Mouse (Mus musculus) hindbrain, postnatal 0 days (tissue): ENCODE results near the gene Pif1. TPM values are rescaled to one million over a fixed set of nuclear protein-coding genes. Genes with fewer than 3 reads are reported as not detected.
A peak's percentile ranks its signal among the peaks of the same experiment; 100 is the strongest.

Experiments
- ATAC-seq: fragments of 200-750 bp; cut with Nextera tagmentation; 2 replicates; pipeline ENCODE4 v1.8.0; 2017; ENCODE audit warnings: mild to moderate bottlenecking, moderate TSS enrichment, moderate library complexity
- DNase-seq: peaks from one replicate; pipeline ENCODE4 v3.0.0-alpha.2; 2015; ENCODE audit warnings: low spot score
- H3K27ac ChIP-seq: fragments of 300-500 bp; sonication (generic); 2 replicates; pipeline ENCODE4 v1.5.1; 2014; ENCODE audit warnings: mild to moderate bottlenecking
- H3K27me3 ChIP-seq: fragments of 300-500 bp; sonication (generic); 2 replicates; pipeline ENCODE4 v1.6.1; 2014; ENCODE audit warnings: low read length, mixed read lengths; ENCODE audit not compliant: insufficient read depth
- H3K36me3 ChIP-seq: fragments of 300-500 bp; sonication (generic); 2 replicates; pipeline ENCODE4 v1.6.1; 2014; ENCODE audit warnings: low read length, mixed read lengths; ENCODE audit not compliant: insufficient read depth
- H3K4me1 ChIP-seq: fragments of 300-500 bp; sonication (generic); 2 replicates; pipeline ENCODE4 v1.6.1; 2014; ENCODE audit warnings: antibody characterized with exemption, low read length, mixed read lengths; ENCODE audit not compliant: insufficient read depth
- H3K4me2 ChIP-seq: fragments of 300-500 bp; sonication (generic); 2 replicates; pipeline ENCODE4 v1.6.1; 2014; ENCODE audit warnings: low read depth, mild to moderate bottlenecking, low read length, moderate library complexity, mixed read lengths
- H3K4me3 ChIP-seq: fragments of 300-500 bp; sonication (generic); 2 replicates; pipeline ENCODE4 v1.5.1; 2014; ENCODE audit warnings: low read length
- H3K9ac ChIP-seq: fragments of 300-500 bp; sonication (generic); replicated peaks from 2 replicates; pipeline ENCODE4 v1.6.1; 2014; ENCODE audit warnings: mild to moderate bottlenecking, low read length, moderate library complexity, mixed read lengths
- H3K9me3 ChIP-seq: fragments of 300-500 bp; sonication (generic); 2 replicates; pipeline ENCODE4 v1.6.1; 2016; ENCODE audit warnings: low read length, mixed read lengths
- CTCF ChIP-seq: IDR thresholded peaks from 2 replicates; pipeline ENCODE4 v1.5.1; 2016; ENCODE audit warnings: antibody characterized with exemption, control low read depth, low read depth
- WGBS: fragments of 180-500 bp; shearing (Covaris S2); extraction: QIAGEN DNeasy Blood & Tissue Kit; methylation state at CpG from one replicate; pipeline ENCODE4 v1.1.7; 2014; 5-methylcytosine and 5-hydroxymethylcytosine counted together
- polyA plus RNA-seq: library from polyadenylated mRNA; unstranded; fragments of >200 nt; fragmentation: Nextera tagmentation; extraction: Ambion mirVana; gene quantifications from 2 replicates; pipeline ENCODE4 v1.2.1, GENCODE M21; 2015
- total RNA-seq: library from RNA; depleted of rRNA; stranded (reverse); fragments of >200 nt; gene quantifications from 2 replicates; pipeline ENCODE4 v1.2.3, GENCODE M21; 2014

The Pif1 gene
- total and polyA plus RNA-seq, 2 experiments from 2014 or later = 2.4 to 15.2 TPM

DNA sequence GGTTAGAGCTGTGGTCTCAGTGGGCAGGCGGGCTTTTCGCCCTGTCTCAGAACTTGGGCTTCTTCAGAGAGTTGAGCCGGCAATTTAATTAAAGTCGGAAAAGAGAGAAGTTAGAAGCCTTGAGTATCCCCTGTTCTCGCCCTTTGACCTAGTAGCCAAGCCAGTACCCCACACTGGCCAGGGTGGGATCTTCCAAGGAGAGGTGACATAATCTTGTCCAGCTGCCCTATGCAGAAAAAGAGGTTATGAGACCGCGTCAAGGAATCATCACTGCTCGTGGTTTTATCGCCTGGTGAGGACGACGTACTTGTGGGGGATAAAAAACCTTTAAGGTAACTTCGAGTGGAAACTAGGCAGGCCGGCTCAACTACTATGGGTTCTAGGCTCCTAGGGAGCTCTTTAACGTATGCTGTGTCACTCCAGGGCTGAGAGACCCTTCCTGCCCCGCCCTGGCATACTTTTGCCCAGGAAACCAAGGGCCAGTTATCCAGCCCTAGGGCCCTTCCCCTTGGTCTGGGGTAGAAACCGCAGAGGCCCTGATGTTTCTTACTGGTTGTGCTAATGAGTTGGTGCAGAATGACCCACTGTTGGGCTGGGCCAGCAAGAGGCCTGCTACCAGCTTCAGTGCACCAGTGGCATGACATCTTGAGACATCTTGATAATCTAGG is 44.5 kb downstream of the Pif1 start:
- Histone ChIP-seq H3K9ac (peak overlapping the region; percentile 58), H3K27ac (no peak overlapping the region), H3K4me3 (peak overlapping the region; percentile 71), H3K4me1 (0 out of 2 replicates have a peak, but pooled peaks cover 6% of the 10 kb centered on the region), H3K27me3 (peaks cover 19% of the 10 kb centered on the region; the same call in 1 of the 2 replicates), H3K36me3 (no peaks in the 10 kb centered on the region), H3K4me2 (peak overlapping the region; percentile 94), H3K9me3 (no peaks in the 10 kb centered on the region)
- no peak for TF ChIP-seq CTCF
- WGBS = 27% methylated on average over 16 of the region's 16 CpGs
- ATAC-seq = no peak
- no peak for DNase-seq

DNA sequence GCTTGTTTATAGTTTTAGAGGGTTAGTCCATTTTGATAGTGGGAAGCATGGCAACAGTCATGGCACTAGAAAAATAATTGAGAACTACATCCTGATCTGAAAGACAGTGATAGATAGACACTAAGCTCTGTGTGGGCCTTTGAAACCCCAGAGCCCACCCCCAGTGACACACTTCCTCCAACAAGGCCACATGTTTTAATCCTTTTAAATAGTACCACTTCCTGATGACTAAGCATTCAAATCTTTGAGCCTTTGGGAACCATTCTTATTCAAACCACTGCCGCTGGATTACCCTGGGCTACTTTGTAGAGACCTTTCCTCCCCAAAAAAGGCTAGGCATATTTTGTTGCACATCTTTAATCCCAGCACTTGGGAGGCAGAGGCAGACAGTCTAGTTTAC is 48.8 kb downstream of the Pif1 start:
- no peaks in the 10 kb centered on the region for H3K36me3 ChIP-seq
- 68% methylated on average over 1 of the region's 1 CpGs for WGBS
- ATAC-seq = no peak
- TF ChIP-seq CTCF = no peak
- H3K27ac ChIP-seq = no peak overlapping the region
- DNase-seq = no peak
- H3K4me2 ChIP-seq = no peak overlapping the region
- H3K4me1 ChIP-seq = no peaks in the 10 kb centered on the region
- peaks cover 6% of the 10 kb centered on the region; the same call in 1 of the 2 replicates for H3K27me3 ChIP-seq
- H3K4me3 ChIP-seq = no peak overlapping the region
- no peak overlapping the region for H3K9ac ChIP-seq
- H3K9me3 ChIP-seq = no peaks in the 10 kb centered on the region

DNA sequence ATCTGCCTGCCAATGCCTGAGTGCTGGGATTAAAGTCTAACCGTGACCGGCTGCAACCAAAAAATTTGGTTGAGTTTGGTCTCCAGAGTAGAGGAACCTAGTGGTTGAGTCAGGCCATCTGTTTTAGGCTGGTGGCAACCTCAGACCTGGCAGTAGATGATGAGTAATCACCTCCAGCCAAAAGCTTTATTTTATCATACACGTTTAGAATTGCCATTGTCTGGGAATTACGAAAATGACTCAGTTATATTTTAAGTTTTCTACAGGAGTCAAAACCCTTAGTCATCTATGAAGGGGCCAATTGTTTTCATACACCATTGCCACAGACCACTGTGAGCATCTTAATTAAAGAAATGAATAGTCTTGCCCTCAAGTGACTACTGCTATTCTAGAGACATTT is 50.0 kb downstream of the Pif1 start:
- ATAC-seq (no peak), DNase-seq (no peak)
- TF ChIP-seq CTCF = no peak
- no peaks in the 10 kb centered on the region for H3K36me3 ChIP-seq
- 0 out of 2 replicates have a peak, but pooled peaks cover 5% of the 10 kb centered on the region for H3K27me3 ChIP-seq
- H3K9ac ChIP-seq = no peak overlapping the region
- H3K4me3 ChIP-seq = no peak overlapping the region
- no peak overlapping the region for H3K4me2 ChIP-seq
- WGBS = 84% methylated on average over 4 of the region's 4 CpGs
- no peaks in the 10 kb centered on the region for H3K4me1 ChIP-seq
- H3K27ac ChIP-seq = no peak overlapping the region
- H3K9me3 ChIP-seq = no peaks in the 10 kb centered on the region

DNA sequence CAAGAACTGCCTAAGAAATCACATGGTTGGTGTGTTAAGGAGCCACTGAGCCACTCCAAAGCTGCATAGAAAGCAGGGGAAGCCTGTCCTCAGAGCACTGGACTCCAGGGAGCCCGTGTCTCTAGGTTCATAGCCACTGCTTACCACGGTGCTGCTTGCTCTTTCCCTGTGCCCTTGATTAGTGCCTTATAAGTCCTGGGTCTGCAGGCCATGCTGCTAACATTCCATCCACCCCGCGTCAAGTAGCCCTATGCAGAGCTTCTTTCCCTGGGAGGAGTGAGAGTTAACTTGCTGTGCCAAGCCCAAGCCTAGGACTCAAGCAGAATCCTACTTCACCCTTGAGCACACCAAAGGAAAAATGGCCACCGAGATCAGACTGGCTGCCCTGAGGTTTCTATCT is 52.1 kb downstream of the Pif1 start:
- Histone ChIP-seq H3K4me3 (no peak overlapping the region), H3K9ac (no peak overlapping the region), H3K27ac (no peak overlapping the region), H3K4me1 (no peaks in the 10 kb centered on the region), H3K9me3 (no peaks in the 10 kb centered on the region), H3K4me2 (no peak overlapping the region), H3K36me3 (no peaks in the 10 kb centered on the region), H3K27me3 (no peaks in the 10 kb centered on the region)
- DNase-seq (no peak), ATAC-seq (no peak)
- no peak for TF ChIP-seq CTCF
- WGBS = 59% methylated on average over 5 of the region's 5 CpGs

DNA sequence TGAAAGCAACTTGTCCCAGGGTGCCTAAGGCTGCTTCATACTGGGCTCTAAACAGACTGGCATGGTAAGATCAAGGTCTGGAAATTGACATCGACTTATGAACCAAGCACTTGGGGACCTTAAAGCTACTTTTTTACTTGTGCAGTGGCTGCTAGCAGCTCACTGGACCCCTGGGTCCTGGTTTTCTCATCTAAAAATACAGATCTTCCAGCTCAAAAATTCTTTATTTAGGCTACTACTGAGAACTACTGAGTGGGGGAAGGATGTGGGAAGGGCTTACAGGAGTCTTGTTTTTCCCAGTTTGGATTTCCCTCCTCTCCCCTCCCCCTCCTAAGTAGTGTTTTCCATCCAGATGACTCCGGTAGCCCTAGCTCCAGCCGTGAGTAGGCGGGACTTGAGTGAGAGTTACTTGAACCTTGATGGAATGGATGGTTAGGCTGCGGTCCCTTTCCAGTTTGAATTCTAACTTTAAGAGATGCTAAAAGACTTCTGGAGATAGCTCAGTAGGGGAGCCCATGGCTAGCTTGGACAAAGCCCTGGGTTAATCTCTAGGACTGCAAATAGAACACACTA is 54.0 kb downstream of the Pif1 start:
- ATAC-seq (no peak), DNase-seq (no peak)
- no peak overlapping the region for H3K9ac ChIP-seq
- no peaks in the 10 kb centered on the region for H3K36me3 ChIP-seq
- H3K9me3 ChIP-seq = no peaks in the 10 kb centered on the region
- no peak for TF ChIP-seq CTCF
- no peak overlapping the region for H3K27ac ChIP-seq
- no peaks in the 10 kb centered on the region for H3K27me3 ChIP-seq
- no peaks in the 10 kb centered on the region for H3K4me1 ChIP-seq
- H3K4me2 ChIP-seq = no peak overlapping the region
- whole genome bisulfite sequencing = 14% methylated on average over 5 of the region's 5 CpGs
- no peak overlapping the region for H3K4me3 ChIP-seq

DNA sequence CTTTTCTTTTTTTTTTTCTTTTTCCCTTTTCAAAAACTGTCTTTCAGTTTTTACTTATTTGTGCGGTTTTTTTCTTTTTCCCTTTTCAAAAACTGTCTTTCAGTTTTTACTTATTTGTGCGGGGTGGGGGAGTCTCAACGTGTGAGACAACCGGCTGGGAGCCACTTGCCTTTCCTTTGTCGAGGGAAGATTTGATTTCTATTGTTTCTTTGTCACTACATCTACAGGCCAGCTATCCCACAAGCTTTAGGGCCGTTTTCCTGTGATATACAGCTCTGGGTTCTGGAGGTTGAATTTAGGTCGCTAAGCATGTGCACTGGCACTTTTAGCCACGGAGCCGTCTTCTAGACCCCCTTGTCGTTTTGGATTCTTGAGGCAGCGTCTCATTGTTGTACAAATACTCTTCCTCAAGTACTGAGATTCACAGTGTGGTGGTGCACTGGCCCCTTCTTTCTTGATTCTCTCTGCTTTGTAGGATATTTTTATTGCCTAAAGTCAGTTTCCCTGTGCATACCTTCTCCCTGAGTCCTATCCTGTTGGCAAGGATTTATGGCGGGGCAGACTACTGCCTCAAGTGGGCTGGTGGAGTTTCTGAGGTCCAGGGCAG is 54.6 kb downstream of the Pif1 start:
- no peaks in the 10 kb centered on the region for H3K36me3 ChIP-seq
- H3K4me2 ChIP-seq = no peak overlapping the region
- TF ChIP-seq CTCF = no peak
- H3K4me1 ChIP-seq = no peaks in the 10 kb centered on the region
- WGBS = 12% methylated on average over 12 of the region's 12 CpGs
- H3K4me3 ChIP-seq = no peak overlapping the region
- DNase-seq (no peak), ATAC-seq (no peak)
- no peaks in the 10 kb centered on the region for H3K27me3 ChIP-seq
- H3K9ac ChIP-seq = no peak overlapping the region
- H3K27ac ChIP-seq = no peak overlapping the region
- no peaks in the 10 kb centered on the region for H3K9me3 ChIP-seq

DNA sequence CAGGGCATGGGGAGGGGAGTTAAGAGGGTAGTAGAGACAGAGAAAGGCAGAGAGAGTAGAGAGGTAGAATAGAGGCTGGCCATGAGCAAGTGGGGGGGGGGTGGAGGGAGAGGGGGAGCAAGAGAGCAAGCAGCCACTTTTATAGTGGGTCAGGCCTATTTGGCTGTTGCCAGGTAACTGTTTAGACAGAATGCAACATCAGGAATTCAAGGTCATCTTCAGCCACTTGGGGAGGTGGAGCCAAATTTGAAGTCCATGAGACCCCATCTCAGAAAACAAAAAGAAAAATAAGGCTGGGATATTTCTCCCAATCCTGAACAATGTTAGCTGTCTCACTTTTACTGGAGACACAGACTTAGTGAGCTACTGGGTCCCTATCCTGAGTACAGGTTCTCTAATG is 55.6 kb downstream of the Pif1 start:
- Histone ChIP-seq H3K9me3 (no peaks in the 10 kb centered on the region), H3K4me2 (no peak overlapping the region), H3K27me3 (no peaks in the 10 kb centered on the region), H3K36me3 (no peaks in the 10 kb centered on the region), H3K4me1 (no peaks in the 10 kb centered on the region), H3K4me3 (no peak overlapping the region), H3K27ac (no peak overlapping the region), H3K9ac (no peak overlapping the region)
- ATAC-seq (no peak), DNase-seq (no peak)
- TF ChIP-seq CTCF = no peak
